Mouse (Mus musculus) embryonic facial prominence, embryonic 11.5 days (tissue): Measurements from ENCODE around the gene Wwox. TPM values are rescaled to one million over a fixed set of nuclear protein-coding genes. Genes with fewer than 3 reads are reported as not detected.
A peak's percentile ranks its signal among the peaks of the same experiment; 100 is the strongest.

Experiments used
- ATAC-seq: fragments of 200-750 bp; cut with Nextera tagmentation; replicated peaks from 2 replicates; pipeline ENCODE4 v1.8.0; 2017; ENCODE audit warnings: low read depth; ENCODE audit not compliant: insufficient number of reproducible peaks, low FRiP score, low TSS enrichment
- DNase-seq: peaks from one replicate; pipeline ENCODE4 v3.0.0-alpha.2; 2015; ENCODE audit warnings: low spot score
- H3K27ac ChIP-seq: fragments of 300-500 bp; sonication (generic); replicated peaks from 2 replicates; pipeline ENCODE4 v1.5.1; 2014; ENCODE audit warnings: mild to moderate bottlenecking, low read depth, low read length, control low read depth
- H3K27me3 ChIP-seq: fragments of 300-500 bp; sonication (generic); 2 replicates; pipeline ENCODE4 v1.6.1; 2014; ENCODE audit warnings: mild to moderate bottlenecking, low read length, moderate library complexity, mixed read lengths; ENCODE audit not compliant: control insufficient read depth, insufficient read depth
- H3K36me3 ChIP-seq: fragments of 300-500 bp; sonication (generic); replicated peaks from 2 replicates; pipeline ENCODE4 v1.6.1; 2014; ENCODE audit warnings: low read depth, mild to moderate bottlenecking, low read length, moderate library complexity, mixed read lengths; ENCODE audit not compliant: control insufficient read depth, insufficient read depth
- H3K4me1 ChIP-seq: fragments of 300-500 bp; sonication (generic); 2 replicates; pipeline ENCODE4 v1.6.1; 2014; ENCODE audit warnings: low read length, mixed read lengths; ENCODE audit not compliant: control insufficient read depth, insufficient read depth
- H3K4me2 ChIP-seq: fragments of 300-500 bp; sonication (generic); 2 replicates; pipeline ENCODE4 v1.6.1; 2014; ENCODE audit warnings: low read depth, mild to moderate bottlenecking, control low read depth, low read length, moderate library complexity
- H3K4me3 ChIP-seq: fragments of 300-500 bp; sonication (generic); 2 replicates; pipeline ENCODE4 v1.5.1; 2014; ENCODE audit warnings: low read depth, low read length, control low read depth
- H3K9ac ChIP-seq: fragments of 300-500 bp; sonication (generic); replicated peaks from 2 replicates; pipeline ENCODE4 v1.6.1; 2014; ENCODE audit warnings: mild to moderate bottlenecking, control low read depth, low read length
- H3K9me3 ChIP-seq: fragments of 300-500 bp; sonication (generic); replicated peaks from 2 replicates; pipeline ENCODE4 v1.6.1; 2016; ENCODE audit warnings: mild to moderate bottlenecking, low read length, inconsistent platforms, mixed read lengths; ENCODE audit not compliant: control insufficient read depth
- WGBS: fragments of 180-500 bp; shearing (Covaris S2); extraction: QIAGEN DNeasy Blood & Tissue Kit; methylation state at CpG from one replicate; pipeline ENCODE4 v1.1.7; 2014; 5-methylcytosine and 5-hydroxymethylcytosine counted together
- polyA plus RNA-seq: library from polyadenylated mRNA; unstranded; fragments of >200 nt; fragmentation: Nextera tagmentation; extraction: Ambion mirVana; gene quantifications from 2 replicates; pipeline ENCODE4 v1.2.1, GENCODE M21; 2014

The Wwox gene
- polyA plus RNA-seq, 1 experiment from 2014 or later = 7.2 TPM

- Histone ChIP-seq H3K27me3 (no peaks in the 10 kb centered on the region), H3K36me3 (no peaks in the 10 kb centered on the region), H3K4me3 (no peak overlapping the region)
Observed at GRCm38 (mm10) chr8:115160407-115160806, 721.0 kb downstream of the Wwox start.

GRCm38 (mm10) chr8:115161520-115161919 is 722.1 kb downstream of the Wwox start:
- H3K27me3 ChIP-seq = no peaks in the 10 kb centered on the region
- no peak overlapping the region for H3K27ac ChIP-seq
- no peak overlapping the region for H3K9ac ChIP-seq
- DNase-seq (no peak), ATAC-seq (no peak)
- H3K9me3 ChIP-seq = no peaks in the 10 kb centered on the region
- H3K4me2 ChIP-seq = no peak overlapping the region
- H3K4me1 ChIP-seq = peaks cover 8% of the 10 kb centered on the region
- 69% methylated on average over 9 of the region's 9 CpGs for WGBS
- H3K36me3 ChIP-seq = no peaks in the 10 kb centered on the region
- H3K4me3 ChIP-seq = no peak overlapping the region

More at GRCm38 (mm10) chr8:115160407-115160806, 721.0 kb downstream of the Wwox start:
- ATAC-seq = no peak
- DNase-seq = no peak
- WGBS = 80% methylated on average over 5 of the region's 5 CpGs
- no peak overlapping the region for H3K27ac ChIP-seq
- no peak overlapping the region for H3K9ac ChIP-seq
- H3K9me3 ChIP-seq = no peaks in the 10 kb centered on the region
- H3K4me2 ChIP-seq = no peak overlapping the region; the same call in 1 of the 2 replicates
- peaks cover 8% of the 10 kb centered on the region for H3K4me1 ChIP-seq

- Histone ChIP-seq H3K27me3 (no peaks in the 10 kb centered on the region), H3K4me3 (no peak overlapping the region), H3K36me3 (no peaks in the 10 kb centered on the region), H3K9ac (no peak overlapping the region), H3K4me2 (no peak overlapping the region), H3K9me3 (no peaks in the 10 kb centered on the region), H3K4me1 (peaks cover 2% of the 10 kb centered on the region), H3K27ac (no peak overlapping the region)
- no peak for DNase-seq
- 28% methylated on average over 13 of the region's 13 CpGs for WGBS
- ATAC-seq = no peak
Observed at GRCm38 (mm10) chr8:115164872-115165271, 725.4 kb downstream of the Wwox start.

- DNase-seq (no peak), ATAC-seq (0 out of 2 replicates have a peak, but pooled peaks have one; percentile 29)
- no peaks in the 10 kb centered on the region for H3K27me3 ChIP-seq
- H3K9ac ChIP-seq = no peak overlapping the region
- 61% methylated on average over 14 of the region's 14 CpGs for WGBS
- H3K36me3 ChIP-seq = no peaks in the 10 kb centered on the region
- no peaks in the 10 kb centered on the region for H3K9me3 ChIP-seq
- no peak overlapping the region for H3K4me3 ChIP-seq
- H3K27ac ChIP-seq = no peak overlapping the region
- H3K4me2 ChIP-seq = no peak overlapping the region
- H3K4me1 ChIP-seq = no peaks in the 10 kb centered on the region
Observed at GRCm38 (mm10) chr8:115173634-115174081, 734.2 kb downstream of the Wwox start.

DNA sequence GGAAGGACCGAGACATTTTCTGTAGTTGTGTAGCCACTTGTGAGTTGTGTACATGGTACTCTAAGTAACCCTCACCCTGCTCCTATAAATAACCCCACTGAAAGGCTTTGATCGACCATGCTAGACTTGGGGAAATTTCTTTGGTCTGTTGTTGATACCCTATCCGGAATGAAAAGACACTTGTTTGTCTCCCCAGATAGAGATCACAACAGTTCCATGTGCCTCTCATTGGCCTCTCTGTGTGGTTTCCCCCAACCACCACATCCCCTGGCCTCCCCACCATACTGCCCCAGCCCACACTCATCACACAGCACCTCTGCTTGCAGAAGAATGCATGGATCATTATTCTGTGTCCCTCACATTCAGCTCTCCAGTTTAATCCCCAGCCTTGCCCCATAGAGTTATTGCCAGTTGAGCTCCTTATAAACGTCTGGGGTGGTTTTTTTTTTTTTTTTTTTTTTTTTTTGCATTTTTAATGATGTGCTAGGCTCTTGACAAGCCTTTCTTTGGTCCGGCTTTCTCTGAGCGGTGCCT is 746.0 kb downstream of the Wwox start:
- H3K4me1 ChIP-seq = peaks cover 12% of the 10 kb centered on the region; the same call in 1 of the 2 replicates
- no peak for ATAC-seq

GRCm38 (mm10) chr8:115186121-115186811 is 746.8 kb downstream of the Wwox start:
- peaks cover 12% of the 10 kb centered on the region; the same call in 1 of the 2 replicates for H3K4me1 ChIP-seq
- H3K4me3 ChIP-seq = no peak overlapping the region
- no peaks in the 10 kb centered on the region for H3K27me3 ChIP-seq
- no peak overlapping the region for H3K27ac ChIP-seq
- no peak overlapping the region for H3K9ac ChIP-seq
- H3K36me3 ChIP-seq = no peaks in the 10 kb centered on the region
- no peak for DNase-seq
- H3K4me2 ChIP-seq = no peak overlapping the region
- WGBS = 58% methylated on average over 13 of the region's 13 CpGs
- ATAC-seq = no peak
- no peaks in the 10 kb centered on the region for H3K9me3 ChIP-seq

More for the DNA sequence above, 746.0 kb downstream of the Wwox start:
- Histone ChIP-seq H3K4me2 (no peak overlapping the region), H3K9ac (no peak overlapping the region), H3K27me3 (no peaks in the 10 kb centered on the region), H3K36me3 (no peaks in the 10 kb centered on the region), H3K9me3 (no peaks in the 10 kb centered on the region), H3K27ac (no peak overlapping the region), H3K4me3 (no peak overlapping the region)
- no peak for DNase-seq
- WGBS = 71% methylated on average over 6 of the region's 6 CpGs

DNA sequence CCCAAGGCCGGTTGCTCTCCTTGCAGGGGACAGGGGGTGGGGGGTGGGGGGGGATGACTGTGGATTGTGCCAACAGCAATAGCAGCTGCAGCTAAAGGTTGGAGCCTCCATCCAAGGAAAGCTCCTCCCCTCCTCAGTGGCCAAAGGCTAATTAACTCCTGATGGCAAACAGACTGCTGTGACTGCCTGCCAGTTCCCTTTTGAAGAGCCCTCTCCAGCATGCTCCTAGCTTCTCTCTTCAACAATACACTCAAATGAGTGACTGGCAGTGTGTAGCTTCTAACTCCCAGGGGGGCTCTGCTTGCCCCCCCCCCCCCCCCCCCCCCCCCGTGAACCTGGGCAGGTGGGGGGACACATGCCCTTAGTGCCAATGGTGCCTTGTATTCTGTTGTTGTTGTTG is 747.4 kb downstream of the Wwox start:
- Histone ChIP-seq H3K4me1 (peaks cover 12% of the 10 kb centered on the region; the same call in 1 of the 2 replicates), H3K4me2 (no peak overlapping the region; the same call in 1 of the 2 replicates), H3K27me3 (no peaks in the 10 kb centered on the region), H3K27ac (peak overlapping the region; percentile 59; the same call in 1 of the 2 replicates), H3K36me3 (no peaks in the 10 kb centered on the region), H3K4me3 (no peak overlapping the region), H3K9ac (no peak overlapping the region), H3K9me3 (no peaks in the 10 kb centered on the region)
- ATAC-seq (peak; percentile 60), DNase-seq (peak; percentile 89)
- 0% methylated on average over 1 of the region's 2 CpGs for WGBS

DNA sequence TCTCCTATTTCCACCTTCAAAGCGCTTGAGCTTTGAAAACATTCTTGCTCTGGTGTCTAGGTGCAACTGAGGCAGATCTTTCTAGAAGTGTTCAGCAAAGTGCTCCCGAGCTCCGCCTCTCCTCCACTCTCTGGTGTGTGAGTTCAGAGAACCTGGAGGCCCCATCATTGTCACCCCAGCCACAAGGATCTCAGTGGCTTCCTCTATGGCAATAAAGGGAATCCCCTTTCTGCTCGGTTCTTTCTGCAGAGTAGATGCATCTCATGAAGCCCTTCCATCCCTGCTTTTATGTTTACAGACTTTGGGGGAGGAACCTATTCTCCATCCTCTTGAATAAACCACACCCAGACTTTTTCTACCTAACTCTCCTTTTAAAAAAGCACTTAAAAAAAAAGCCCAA is 749.0 kb downstream of the Wwox start:
- ATAC-seq (no peak), DNase-seq (no peak)
- no peak overlapping the region for H3K9ac ChIP-seq
- no peaks in the 10 kb centered on the region for H3K9me3 ChIP-seq
- peaks cover 12% of the 10 kb centered on the region; the same call in 1 of the 2 replicates for H3K4me1 ChIP-seq
- 0 out of 2 replicates have a peak overlapping the region, but pooled peaks have one; percentile 20 for H3K27ac ChIP-seq
- H3K4me2 ChIP-seq = no peak overlapping the region
- H3K27me3 ChIP-seq = no peaks in the 10 kb centered on the region
- no peak overlapping the region for H3K4me3 ChIP-seq
- 90% methylated on average over 4 of the region's 4 CpGs for WGBS
- no peaks in the 10 kb centered on the region for H3K36me3 ChIP-seq
